Mouse (Mus musculus) adrenal gland, postnatal 14 days (tissue): ENCODE data around the gene Sp1. TPM values are rescaled to one million over a fixed set of nuclear protein-coding genes. Genes with fewer than 3 reads are reported as not detected.

Experiments used
- DNase-seq: peaks from one replicate; pipeline ENCODE4 v3.0.0; 2021; ENCODE audit warnings: mixed read lengths
- long read RNA-seq, 2 experiments: library from polyadenylated mRNA; stranded (forward); transcript quantifications; one replicate each; pipeline ENCODE4 v2.0.0; 2021
- total RNA-seq: library from RNA; stranded (reverse); gene quantifications from 2 replicates; pipeline ENCODE4 v1.2.3, GENCODE M21; 2021

Sp1 gene
- total RNA-seq: 72.6 and 73.7 TPM in 2 replicates
- long read RNA-seq, experiment 1, partial matches to known transcripts: 0 of 3 reads
- long read RNA-seq, experiment 1, other reads (novel, unspliced or antisense): 3 of 3 reads
- long read RNA-seq, experiment 2, full-length matches to known transcripts: 2 of 7 reads
- long read RNA-seq, experiment 2, partial matches to known transcripts: 1 of 7 reads
- long read RNA-seq, experiment 2, other reads (novel, unspliced or antisense): 4 of 7 reads

DNA sequence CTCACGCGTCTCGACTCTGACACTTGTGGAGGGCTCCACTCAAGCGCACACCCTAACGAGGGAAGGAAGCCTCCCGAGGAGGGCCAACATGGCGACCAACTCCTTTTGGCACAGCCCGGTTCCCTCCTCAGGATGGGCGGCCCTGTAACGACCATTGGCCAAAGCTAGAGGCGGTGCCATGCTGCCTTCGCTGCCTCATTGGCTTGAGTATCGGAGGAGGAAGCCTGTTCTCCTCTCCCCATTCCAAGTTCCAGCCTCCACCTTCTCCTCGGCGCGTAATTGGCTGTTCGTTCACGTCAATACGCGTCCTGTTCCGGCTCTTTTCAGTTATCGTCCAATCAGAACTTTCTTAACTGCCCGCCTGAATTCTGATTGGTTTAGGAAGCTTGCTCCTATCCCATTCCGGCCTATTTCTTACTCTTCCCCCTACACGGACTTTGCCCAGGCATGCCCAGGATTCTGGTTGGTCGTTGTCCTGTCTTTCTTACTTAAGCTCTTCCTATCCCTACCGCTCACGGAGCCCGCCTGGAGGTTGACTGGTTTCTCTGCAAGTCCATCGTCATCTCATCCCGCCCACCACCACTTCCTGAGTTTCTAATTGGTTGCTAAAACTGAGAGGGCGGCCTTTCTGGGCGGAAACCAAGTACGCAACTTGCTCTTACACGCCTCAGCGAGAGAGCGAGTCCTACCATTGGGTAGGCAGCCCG is at the start of gene Sp1:
Sp1 (plus strand) TSS at position 655 of the 707 bp plus-strand sequence.
- peak; percentile 99 for DNase-seq

DNA sequence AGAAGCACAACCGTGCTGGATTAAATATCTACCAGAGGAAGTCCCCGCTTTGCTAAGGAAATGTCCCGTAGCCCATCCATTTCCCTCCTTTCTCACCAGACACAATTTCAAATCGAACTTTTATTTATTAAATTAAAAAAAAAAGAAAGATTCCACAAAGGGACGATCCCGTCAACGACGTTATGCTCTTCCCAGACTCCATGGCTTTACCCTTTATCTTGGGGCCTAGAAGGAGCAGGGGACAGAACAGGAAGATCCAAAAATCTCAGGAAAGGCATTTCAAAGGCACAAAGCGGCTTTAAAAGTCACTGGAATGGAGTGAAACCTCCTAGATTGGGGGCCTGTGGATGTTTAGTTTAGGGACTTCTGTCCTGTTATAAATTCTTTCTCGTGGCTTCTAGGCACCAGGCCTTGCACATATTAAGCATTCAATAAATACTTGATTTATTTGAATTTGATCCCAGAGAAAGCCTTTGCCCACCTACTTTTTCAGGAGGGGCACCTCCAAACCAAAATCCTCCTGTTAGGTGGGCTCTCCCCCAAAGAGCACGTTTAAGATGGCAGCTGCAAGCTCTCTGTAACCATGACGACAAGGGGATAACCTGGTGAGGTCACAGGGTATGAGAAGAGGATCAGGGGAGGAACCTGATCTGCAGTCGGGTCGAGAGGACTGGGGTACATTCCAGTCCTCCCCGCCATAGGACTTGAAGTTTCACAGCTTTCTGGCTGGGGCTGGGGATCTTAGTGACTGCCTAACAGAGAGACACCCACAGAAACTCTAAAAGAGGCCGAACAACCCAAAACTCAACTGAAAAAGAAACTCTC is 49.2 kb upstream of the Sp1 start:
- DNase-seq: no peak

DNA sequence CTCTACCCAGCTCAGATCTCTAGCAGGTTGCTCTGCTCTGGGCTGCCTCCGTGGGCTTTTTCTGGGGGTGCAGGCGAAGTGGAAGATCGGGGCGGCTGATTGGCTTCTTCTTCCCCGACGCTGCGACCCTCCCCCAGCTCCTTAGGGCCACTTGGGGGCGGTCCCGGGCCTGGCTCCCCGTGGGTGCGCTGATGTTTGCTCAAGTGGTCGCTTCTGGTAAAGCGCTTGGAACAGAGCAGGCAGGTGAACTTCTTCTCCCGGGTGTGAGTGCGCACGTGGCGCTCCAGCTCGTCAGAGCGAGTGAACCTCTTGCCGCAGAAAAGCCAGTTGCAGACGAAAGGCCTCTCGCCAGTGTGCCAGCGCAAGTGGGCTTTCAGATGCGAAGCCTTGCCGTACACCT is 47.8 kb upstream of the Sp1 start:
- no peak for DNase-seq

GRCm38 (mm10) chr15:102358834-102359233 is 47.1 kb upstream of the Sp1 start:
- DNase-seq: no peak

DNA sequence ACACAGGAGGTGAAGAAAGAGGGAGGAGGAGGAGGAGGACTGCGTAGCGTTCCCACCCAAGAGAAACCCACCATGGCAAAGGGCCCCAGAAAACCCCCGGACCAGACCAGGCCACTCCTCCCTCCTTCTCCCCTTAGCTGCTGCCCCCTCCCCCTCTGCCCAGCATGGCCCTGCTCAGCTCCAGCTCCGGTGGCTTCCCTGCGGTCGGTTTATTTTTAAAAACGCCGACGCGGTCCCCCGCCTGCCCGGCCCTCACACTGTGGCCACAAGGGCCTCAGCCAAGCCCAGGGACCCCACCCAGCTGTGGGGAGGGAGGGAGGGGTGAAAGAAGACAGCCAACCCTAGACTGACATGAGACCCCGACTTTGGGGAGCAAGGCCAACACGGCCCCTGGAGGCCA is 43.3 kb upstream of the Sp1 start:
- DNase-seq: no peak

- no peak for DNase-seq
Measured at GRCm38 (mm10) chr15:102364678-102365077, 41.3 kb upstream of the Sp1 start.

DNA sequence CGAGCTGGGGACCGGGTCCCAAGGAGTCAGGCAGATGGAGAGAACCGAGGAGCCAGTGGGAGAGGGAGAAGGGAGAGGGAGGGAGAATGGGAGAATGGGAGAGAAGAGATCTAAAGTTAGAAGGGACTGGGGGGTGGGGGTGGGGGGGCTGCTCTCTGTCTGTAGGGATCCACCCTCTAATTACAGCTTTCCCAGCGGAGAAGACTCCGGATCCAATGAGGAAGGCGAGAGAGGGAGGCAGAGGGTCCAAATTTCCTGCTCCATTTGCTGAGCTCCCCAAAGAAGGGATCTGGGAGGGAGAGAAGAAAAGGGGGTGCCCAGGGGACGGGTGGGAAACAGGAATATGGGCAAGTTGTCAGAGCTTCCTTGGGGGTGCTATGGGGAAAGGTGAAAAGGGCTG is 39.7 kb upstream of the Sp1 start:
- no peak for DNase-seq

- DNase-seq: peak; percentile 18
Measured at GRCm38 (mm10) chr15:102366733-102367344, 39.1 kb upstream of the Sp1 start, which contains the start of gene Sp7. Gene Sp7, minus strand, starts transcription at chr15:102367182.

DNA sequence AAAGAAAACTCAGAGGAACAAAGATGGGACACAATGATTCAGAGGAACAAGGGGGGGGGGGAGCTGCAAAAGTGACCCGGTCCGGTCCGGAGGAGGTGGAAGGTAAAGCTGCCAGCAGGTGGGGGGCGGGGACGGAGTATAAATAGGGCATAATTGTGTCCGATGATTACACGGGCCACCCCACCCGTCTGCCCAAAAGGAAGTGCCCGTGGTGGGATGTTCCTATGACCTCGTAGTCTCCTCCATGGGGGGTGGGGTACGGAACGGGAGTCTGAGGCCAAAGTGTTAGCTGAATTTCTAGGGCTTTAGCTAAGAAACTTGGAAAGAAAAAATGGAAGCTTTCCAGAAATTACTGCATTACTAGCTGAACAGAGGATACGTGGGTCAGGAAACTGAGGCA is 36.0 kb upstream of the Sp1 start:
- no peak for DNase-seq

DNA sequence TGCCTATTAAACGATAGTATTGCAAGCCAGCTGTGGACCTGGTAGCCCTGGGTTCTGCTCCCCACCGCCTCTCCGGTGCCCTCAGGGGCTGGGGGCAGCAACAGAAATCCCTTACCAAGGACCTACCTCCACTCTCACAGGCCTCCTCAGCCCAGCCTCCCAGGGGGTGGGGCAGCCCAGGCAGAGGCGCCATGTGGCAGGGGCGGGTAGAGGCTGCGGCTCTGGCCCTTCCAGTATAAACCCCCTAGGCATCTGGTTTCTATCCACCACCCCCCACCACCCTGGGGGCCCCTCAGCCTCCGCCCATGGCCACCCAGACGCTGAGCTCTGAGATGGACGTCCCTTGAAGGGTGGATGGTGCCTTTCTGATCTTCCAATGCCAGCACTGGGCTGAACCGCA is 35.2 kb upstream of the Sp1 start:
- no peak for DNase-seq

- DNase-seq: peak; percentile 70
Measured at GRCm38 (mm10) chr15:102376453-102377162, 29.3 kb upstream of the Sp1 start.

DNA sequence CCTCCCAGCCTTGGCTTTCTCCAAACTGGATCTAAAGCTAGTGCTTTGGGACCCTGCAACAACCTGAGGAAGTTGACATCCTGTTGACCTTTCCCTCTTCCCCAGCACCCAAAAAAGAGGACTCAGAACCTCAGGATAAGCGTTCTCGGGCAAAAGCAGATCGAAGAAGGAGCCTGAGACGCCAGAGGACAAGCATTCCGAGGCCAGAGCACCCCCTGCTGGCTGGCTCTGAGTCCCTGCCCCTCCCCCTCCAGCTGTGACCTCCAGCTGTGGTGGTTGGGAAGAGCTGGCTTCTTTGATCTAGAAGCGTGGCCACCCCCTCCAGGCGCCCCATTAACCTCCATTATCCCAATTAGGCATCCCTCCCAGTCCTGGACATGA is 28.8 kb upstream of the Sp1 start:
- DNase-seq: peak; percentile 96

GRCm38 (mm10) chr15:102377810-102378262 is 28.1 kb upstream of the Sp1 start:
- peak; percentile 78 for DNase-seq

- peak; percentile 90 for DNase-seq
Measured at GRCm38 (mm10) chr15:102381575-102381974, 24.4 kb upstream of the Sp1 start.

DNA sequence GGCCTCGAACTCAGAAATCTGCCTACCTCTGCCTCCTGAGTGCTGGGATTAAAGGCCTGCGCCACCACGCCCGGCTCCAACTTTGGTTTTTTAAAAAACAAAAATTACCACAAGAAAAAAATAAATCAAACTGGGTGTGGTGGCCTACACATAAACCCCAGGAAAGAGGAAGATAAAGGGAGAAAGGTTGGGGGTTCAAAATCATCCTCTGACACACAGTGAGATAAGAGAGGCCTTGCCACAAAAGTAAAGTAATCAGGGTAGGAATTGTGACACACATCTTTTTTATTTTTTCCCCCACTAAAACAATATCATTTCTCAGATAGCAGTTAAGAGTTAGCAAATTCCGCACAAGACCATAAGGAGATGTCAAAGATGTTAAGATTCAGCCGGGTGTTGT is 22.3 kb upstream of the Sp1 start:
- DNase-seq: no peak

DNA sequence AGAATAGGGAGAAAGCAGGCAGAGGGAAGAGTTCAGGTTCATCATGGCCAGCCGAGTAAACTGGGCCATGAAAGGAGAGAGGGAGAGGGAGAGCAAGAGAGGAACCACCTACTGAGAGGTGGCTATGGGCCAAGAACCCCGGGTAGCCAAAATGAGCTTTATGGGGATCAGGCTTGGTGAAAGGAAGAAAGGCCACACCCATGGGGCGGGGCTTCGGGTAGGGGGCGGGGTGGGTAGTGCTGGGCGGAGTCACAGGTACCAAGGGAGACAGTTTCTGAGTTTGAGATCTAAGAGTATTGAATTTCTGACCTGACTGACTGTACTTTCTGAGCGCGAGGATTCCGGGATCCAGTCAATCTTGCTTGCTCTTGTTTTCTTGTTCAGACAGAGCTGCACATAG is 19.3 kb upstream of the Sp1 start:
- DNase-seq: no peak

DNA sequence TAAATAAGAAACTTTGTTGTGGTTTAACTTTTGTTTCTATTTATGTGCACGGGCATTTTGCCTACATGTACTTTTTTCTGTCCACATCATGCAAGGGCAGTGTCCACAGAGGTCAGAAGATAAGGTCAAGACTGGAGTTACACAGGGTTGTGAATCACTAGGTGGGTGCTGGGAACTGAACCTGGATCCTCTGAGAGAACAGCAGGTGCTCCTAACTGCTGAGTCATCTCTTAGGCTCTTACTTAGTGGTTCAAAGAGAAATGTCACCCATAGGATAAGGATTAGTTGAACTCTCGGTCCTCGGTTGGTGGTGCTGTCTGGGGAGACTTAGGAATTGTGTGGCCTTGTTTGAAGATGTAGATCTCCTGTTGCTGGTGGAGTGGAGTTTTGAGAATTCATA is 17.0 kb upstream of the Sp1 start:
- DNase-seq: no peak

- DNase-seq: no peak
Measured at GRCm38 (mm10) chr15:102392520-102392919, 13.4 kb upstream of the Sp1 start.

- DNase-seq: no peak
Measured at GRCm38 (mm10) chr15:102393584-102394014, 12.3 kb upstream of the Sp1 start.

DNA sequence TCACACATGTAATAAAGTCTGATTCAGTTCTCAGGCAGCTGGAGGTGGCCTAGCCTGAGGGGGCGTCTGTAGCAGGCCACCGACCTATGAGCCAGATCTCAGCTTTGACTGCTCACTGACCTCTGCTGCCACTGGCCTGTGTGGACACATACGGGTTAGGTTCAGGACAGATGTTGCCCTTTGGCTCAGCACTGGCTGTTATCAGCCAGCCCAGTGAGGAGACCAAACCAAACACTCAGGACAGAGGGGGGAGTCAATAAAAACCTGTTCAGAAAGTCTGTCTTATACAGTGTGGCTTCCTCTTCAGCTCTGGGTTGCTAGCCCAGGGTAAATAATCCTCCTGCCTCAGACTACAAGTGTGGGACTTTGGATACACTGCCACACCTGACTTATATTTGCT is 10.9 kb upstream of the Sp1 start:
- peak; percentile 45 for DNase-seq

DNA sequence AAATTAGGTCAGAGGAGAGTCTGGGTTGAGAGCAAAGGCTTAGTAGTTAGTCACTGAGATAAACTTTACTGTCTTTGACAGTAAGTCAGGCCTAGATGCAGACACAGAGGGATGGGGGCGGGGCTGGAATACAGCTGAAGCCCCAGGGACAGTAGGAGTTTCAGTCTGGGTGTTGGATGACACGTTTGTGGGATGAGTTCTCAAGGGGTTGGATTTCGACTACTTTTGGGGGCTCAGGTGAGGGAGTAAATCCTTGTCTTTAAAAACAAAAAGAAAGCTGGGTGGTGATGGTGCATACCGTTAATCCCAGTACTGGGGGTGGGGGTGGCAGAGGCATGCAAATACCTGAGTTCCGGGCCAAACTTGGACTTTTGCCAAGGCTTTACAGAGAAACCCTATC is 7.3 kb upstream of the Sp1 start:
- DNase-seq: peak; percentile 78
